Mouse (Mus musculus) erythroblast, embryonic 14.5 days (primary cell): ENCODE measurements around the gene 4930415O20Rik. TPM values are rescaled to one million over a fixed set of nuclear protein-coding genes. Genes with fewer than 3 reads are reported as not detected.

Experiments
- H3K27me3 ChIP-seq: 2 replicates; pipeline ENCODE4 v1.6.1; 2012; ENCODE audit warnings: inconsistent platforms; ENCODE audit not compliant: control insufficient read depth
- H3K36me3 ChIP-seq: 2 replicates; pipeline ENCODE4 v1.6.1; 2012; ENCODE audit warnings: mild to moderate bottlenecking, inconsistent platforms; ENCODE audit not compliant: control insufficient read depth
- H3K4me1 ChIP-seq: 2 replicates; pipeline ENCODE4 v1.6.1; 2012; ENCODE audit warnings: inconsistent platforms; ENCODE audit not compliant: control insufficient read depth
- H3K4me3 ChIP-seq: replicated peaks from 2 replicates; pipeline ENCODE3; 2012; ENCODE audit warnings: moderate library complexity, mild to moderate bottlenecking, inconsistent platforms
- H3K9me3 ChIP-seq: 2 replicates; pipeline ENCODE4 v1.6.1; 2012; ENCODE audit warnings: low read length, inconsistent platforms, mixed read lengths; ENCODE audit not compliant: control insufficient read depth
- GATA1 ChIP-seq: IDR thresholded peaks from 2 replicates; pipeline ENCODE4 v1.6.1; 2012; ENCODE audit warnings: low read length, inconsistent platforms, mixed read lengths
- TAL1 ChIP-seq: IDR thresholded peaks from 3 replicates; pipeline ENCODE4 v1.6.1; 2012; ENCODE audit warnings: low read length, inconsistent platforms, mixed read lengths
- polyA plus RNA-seq: library from polyadenylated mRNA; stranded (reverse); fragments of >175 nt; gene quantifications from 2 replicates; pipeline ENCODE4 v1.2.3, GENCODE M21; 2012

4930415O20Rik gene
- polyA plus RNA-seq, 1 experiment = not detected

DNA sequence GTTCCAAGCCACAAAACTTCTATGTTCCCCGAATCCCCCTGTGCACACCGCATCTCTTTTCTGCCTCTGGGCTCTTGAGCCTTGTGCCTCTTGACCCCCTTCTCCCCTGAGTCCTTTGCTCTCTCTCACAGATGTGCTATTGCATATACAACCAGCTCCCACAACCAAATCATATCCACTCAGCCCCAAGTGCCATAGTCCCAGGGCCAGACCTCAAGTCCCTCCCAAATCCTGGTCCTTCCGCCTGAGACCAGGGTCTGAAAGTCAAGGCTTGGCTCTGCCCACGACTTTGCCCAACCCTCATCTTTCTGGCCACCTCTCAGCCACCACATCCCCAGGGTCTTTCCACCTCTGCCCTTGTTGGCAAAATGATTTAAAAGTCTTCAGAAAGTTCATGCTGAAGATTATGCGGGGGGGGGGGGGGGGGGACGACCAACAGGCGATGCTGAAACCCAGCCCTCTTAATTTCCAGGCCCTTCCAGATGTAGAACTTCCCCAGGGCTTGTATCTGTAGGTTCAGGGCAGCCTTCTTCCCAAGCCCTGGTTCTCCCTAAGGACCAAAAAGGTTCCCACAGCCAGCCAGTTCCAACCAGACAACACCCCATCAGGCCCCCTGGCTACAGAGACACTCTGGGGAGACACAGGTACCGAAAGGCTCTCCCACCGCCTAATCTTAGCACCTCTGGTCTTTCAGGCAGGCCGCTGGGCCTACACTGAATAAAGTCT, 37.4 kb downstream of the 4930415O20Rik start:
- H3K36me3 ChIP-seq = peaks cover 37% of the 10 kb centered on the region
- H3K4me1 ChIP-seq = peaks cover 75% of the 10 kb centered on the region
- H3K4me3 ChIP-seq = peak overlapping the region; percentile 86
- peaks cover 11% of the 10 kb centered on the region for H3K9me3 ChIP-seq
- no peak for TF ChIP-seq TAL1
- no peak for TF ChIP-seq GATA1
- H3K27me3 ChIP-seq = peaks cover 13% of the 10 kb centered on the region

DNA sequence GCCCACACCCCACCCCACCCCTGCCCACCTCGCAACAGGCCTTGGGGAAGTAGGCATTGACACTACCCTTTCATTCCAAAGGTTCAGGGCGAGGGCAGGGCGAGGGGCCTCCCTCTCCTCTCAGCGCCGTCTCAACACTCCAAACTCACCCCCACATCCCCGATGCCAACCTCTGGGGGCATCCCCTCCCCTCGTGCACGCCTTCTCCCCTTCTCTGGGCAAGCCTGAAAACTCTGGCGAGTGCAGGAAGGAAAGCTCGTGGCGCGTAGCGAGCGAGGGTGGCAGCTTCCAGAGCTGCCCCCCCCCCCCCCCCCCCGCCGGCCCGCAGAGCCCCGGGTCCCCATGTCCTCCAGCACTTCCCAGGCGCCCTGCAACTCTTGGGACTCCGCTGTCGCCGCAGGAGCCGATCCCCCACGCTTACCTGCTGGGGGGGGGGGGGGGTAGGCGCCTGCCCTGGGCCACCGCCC, 38.0 kb downstream of the 4930415O20Rik start:
- TF ChIP-seq TAL1 (no peak), GATA1 (no peak)
- Histone ChIP-seq H3K27me3 (peaks cover 13% of the 10 kb centered on the region), H3K4me3 (peak overlapping the region; percentile 86), H3K4me1 (peaks cover 69% of the 10 kb centered on the region), H3K36me3 (peaks cover 31% of the 10 kb centered on the region), H3K9me3 (peaks cover 11% of the 10 kb centered on the region)

DNA sequence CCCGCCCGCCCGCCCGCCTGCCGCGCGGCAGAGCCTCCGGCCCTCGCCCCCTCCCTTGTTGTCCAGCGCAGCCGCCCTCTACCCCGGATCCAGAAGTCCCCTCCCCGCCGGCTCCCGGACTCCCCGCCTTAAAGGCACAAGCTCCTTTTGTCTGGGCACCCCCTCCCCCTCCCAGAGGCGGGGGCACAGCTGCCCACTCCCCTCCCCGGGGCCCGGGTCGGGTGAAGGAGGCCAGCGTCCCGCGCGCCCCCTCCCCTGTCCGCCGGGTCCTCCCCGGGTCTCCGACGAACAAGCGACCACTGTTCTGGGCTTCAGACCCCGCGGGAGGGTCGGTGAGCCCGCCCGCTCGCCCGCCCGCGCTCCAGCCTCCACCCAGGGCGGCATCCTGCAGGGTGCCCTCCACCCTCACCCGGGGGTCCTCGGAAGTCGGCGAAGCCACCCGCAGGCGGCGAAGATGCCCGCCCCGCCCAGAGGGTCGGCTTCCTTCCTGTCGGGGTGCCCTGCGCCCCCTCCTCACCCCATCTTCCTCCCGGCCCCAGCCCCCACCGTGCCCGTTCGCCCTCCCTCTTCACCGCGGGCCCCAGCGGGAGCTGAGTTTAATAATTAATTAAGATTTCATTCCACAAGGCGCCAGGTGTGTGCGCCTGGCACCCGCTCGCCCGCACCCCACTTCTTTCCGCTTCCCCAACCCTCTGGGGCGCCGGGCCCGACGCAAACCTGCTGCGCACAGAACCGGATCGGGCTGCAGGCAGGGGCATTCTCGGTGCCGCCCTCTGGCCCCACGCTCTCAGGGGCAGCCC, 38.7 kb downstream of the 4930415O20Rik start, which contains the start of gene Adcy6:
Gene Adcy6, minus strand, starts transcription at position 746 of the 800 bp plus-strand sequence.
- TF ChIP-seq GATA1 (no peak), TAL1 (no peak)
- Histone ChIP-seq H3K27me3 (peaks cover 13% of the 10 kb centered on the region), H3K36me3 (peaks cover 24% of the 10 kb centered on the region), H3K4me3 (peak within 1 kb of the TSS; percentile 86), H3K4me1 (peaks cover 62% of the 10 kb centered on the region), H3K9me3 (peaks cover 8% of the 10 kb centered on the region)

DNA sequence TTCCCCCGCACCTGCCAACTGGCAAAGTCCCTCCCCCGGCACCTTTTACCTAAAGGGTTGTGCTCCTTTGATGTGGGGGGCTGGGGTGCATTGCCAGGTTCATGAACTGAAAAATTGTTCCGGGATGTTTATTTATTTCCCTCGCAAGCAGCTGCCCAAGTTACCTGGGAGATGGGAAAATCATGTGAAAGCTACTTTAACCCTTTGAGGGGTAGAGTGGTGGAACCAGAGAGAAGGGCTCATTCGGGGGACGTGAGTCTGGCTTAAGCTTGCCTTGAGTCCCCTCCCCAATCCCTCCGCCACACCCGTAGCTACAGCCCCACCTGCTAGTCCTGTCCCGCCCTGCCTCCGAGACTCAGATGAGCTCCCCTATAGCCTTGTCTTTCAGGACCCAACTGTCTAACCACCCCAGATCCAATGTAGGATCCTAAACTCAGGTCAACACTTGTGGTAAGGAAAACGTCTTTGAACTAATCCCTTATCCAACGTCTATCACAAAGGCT, 39.4 kb downstream of the 4930415O20Rik start:
- Histone ChIP-seq H3K9me3 (peaks cover 5% of the 10 kb centered on the region; the same call in 1 of the 2 replicates), H3K36me3 (peaks cover 17% of the 10 kb centered on the region), H3K4me1 (peaks cover 55% of the 10 kb centered on the region), H3K27me3 (peaks cover 13% of the 10 kb centered on the region), H3K4me3 (peak overlapping the region; percentile 86)
- TF ChIP-seq TAL1 = no peak
- TF ChIP-seq GATA1 = no peak

GRCm38 (mm10) chr15:98612229-98612628, 41.4 kb downstream of the 4930415O20Rik start:
- H3K27me3 ChIP-seq = peaks cover 20% of the 10 kb centered on the region
- H3K4me1 ChIP-seq = peaks cover 43% of the 10 kb centered on the region
- H3K36me3 ChIP-seq = peaks cover 3% of the 10 kb centered on the region; the same call in 1 of the 2 replicates
- H3K4me3 ChIP-seq = no peak overlapping the region
- peaks cover 5% of the 10 kb centered on the region; the same call in 1 of the 2 replicates for H3K9me3 ChIP-seq
- TF ChIP-seq GATA1 (no peak), TAL1 (no peak)

DNA sequence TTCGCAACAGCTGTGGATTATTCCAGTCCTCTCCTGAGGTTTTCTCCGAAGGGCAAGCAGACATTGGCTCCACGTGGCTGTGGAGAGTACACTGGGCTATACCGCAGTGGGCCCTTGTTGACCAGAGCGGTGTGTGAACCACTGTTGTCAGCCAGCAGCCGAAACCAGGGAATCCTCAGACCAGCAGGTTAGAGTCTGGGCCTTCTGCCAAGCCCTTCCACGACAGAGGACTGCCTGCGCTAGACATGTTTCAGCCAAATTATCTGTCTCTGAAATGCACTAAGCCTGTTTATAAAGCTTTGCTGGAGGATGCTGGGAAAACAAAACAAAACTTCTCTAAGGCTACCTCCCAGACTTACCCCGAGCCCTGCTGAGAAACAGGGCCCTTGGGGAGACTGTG, 43.7 kb downstream of the 4930415O20Rik start:
- Histone ChIP-seq H3K9me3 (peaks cover 7% of the 10 kb centered on the region; the same call in 1 of the 2 replicates), H3K27me3 (peaks cover 42% of the 10 kb centered on the region), H3K36me3 (no peaks in the 10 kb centered on the region; the same call in 1 of the 2 replicates), H3K4me3 (no peak overlapping the region), H3K4me1 (peaks cover 27% of the 10 kb centered on the region)
- TF ChIP-seq GATA1 (no peak), TAL1 (no peak)

DNA sequence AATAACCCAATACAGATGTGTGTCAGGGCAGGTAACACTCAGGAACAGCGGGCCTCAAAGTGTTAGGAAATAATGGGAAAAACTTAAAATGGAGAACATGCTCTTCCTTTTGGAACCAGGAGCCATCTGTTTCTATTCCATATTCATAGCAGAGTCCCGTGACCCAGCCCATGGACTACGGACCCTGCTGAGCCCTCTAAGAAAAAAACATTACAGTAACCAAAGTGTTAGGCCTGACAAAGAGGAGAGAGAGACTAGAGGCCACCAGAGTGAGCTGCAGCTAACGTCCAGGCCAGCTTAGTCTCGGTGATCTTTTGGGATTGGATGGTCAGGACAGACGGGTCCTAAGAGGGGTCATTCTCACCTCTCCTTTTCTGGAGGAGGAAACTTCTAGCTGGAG, 44.2 kb downstream of the 4930415O20Rik start:
- H3K4me3 ChIP-seq = no peak overlapping the region
- peaks cover 23% of the 10 kb centered on the region for H3K4me1 ChIP-seq
- H3K36me3 ChIP-seq = no peaks in the 10 kb centered on the region; the same call in 1 of the 2 replicates
- TF ChIP-seq GATA1 (no peak), TAL1 (no peak)
- H3K27me3 ChIP-seq = peaks cover 41% of the 10 kb centered on the region
- peaks cover 7% of the 10 kb centered on the region; the same call in 1 of the 2 replicates for H3K9me3 ChIP-seq

- Histone ChIP-seq H3K27me3 (peaks cover 42% of the 10 kb centered on the region), H3K4me3 (no peak overlapping the region), H3K9me3 (peaks cover 7% of the 10 kb centered on the region; the same call in 1 of the 2 replicates), H3K4me1 (peaks cover 15% of the 10 kb centered on the region), H3K36me3 (no peaks in the 10 kb centered on the region; the same call in 1 of the 2 replicates)
- TF ChIP-seq GATA1 = no peak
- TF ChIP-seq TAL1 = no peak
Measured at GRCm38 (mm10) chr15:98615751-98616150, 44.9 kb downstream of the 4930415O20Rik start.
